In genomic region chr6:82915889-82916288, GRCm38 (mm10) we compare ENCODE assay signal across 9 mouse cellular contexts. TPM values are rescaled to one million over a fixed set of nuclear protein-coding genes. Genes with fewer than 3 reads are reported as not detected.
DNase-seq lines count a peak whose midpoint lies in the region; ATAC-seq and TF ChIP-seq lines count a peak whose summit lies in the region.
"Had no signal": no experiment of that assay in that cellular context is flagged by ENCODE, and none has a peak within 500 bp of the region (broad histone marks: within the 10 kb centered on the region; RNA-seq: fewer than 3 reads in every experiment).

No protein-coding gene starts in this region.

- H3K9me3 ChIP-seq in ES-E14 (ENCODE audit: control insufficient read depth, insufficient read depth, low read depth, low read length) = no peaks in the 10 kb centered on the region
- H3K9me3 ChIP-seq: heart, embryonic 15.5 days had no signal

- peak; percentile 61 for TF ChIP-seq CTCF in cortical plate, adult 2 months (IDR thresholded peaks at IDR 0.05; ENCODE audit: extremely low read depth, insufficient read depth, low read length)

- H3K4me3 ChIP-seq in ES-E14 (ENCODE audit: insufficient read depth in 1 of 2, low read depth in 1 of 2, low read length in 2 of 2, poor library complexity in 1 of 2, severe bottlenecking in 1 of 2) = no peak overlapping the region
- no peak overlapping the region for H3K4me3 ChIP-seq in cortical plate, adult 2 months (ENCODE audit: insufficient read depth, low read length)
- H3K4me3 ChIP-seq: heart, embryonic 15.5 days had no signal

- no peak for TF ChIP-seq POLR2A in cortical plate, adult 2 months (IDR thresholded peaks at IDR 0.05; ENCODE audit: extremely low read depth, insufficient read depth, low read length)

- no peaks in the 10 kb centered on the region for H3K4me1 ChIP-seq in ES-E14 (ENCODE audit: control insufficient read depth in 2 of 2, insufficient read depth in 2 of 2, low read length in 2 of 2, poor library complexity in 1 of 2)
- H3K4me1 ChIP-seq in cortical plate, adult 2 months (ENCODE audit: control insufficient read depth, insufficient read depth, low read length) = no peaks in the 10 kb centered on the region
- H3K4me1 ChIP-seq: heart, embryonic 15.5 days had no signal

- H3K36me3 ChIP-seq in ES-E14 (ENCODE audit: control insufficient read depth, insufficient read depth, low read length, poor library complexity, severe bottlenecking) = no peaks in the 10 kb centered on the region
- H3K36me3 ChIP-seq: heart, embryonic 15.5 days had no signal

- no peak overlapping the region for H3K27ac ChIP-seq in ES-E14 (ENCODE audit: insufficient read depth, low read depth, low read length, poor library complexity, severe bottlenecking)
- H3K27ac ChIP-seq in cortical plate, adult 2 months (ENCODE audit: insufficient read depth, low read length) = no peak overlapping the region
- H3K27ac ChIP-seq: heart, embryonic 15.5 days had no signal

- DNase-seq in layer of hippocampus, adult 18-20 months (ENCODE audit: low spot score in 2 of 2) = peak; percentile 30 to 65
- no peak for DNase-seq in layer of hippocampus, adult 9-11 months
- DNase-seq in ES-E14 (ENCODE audit: low read depth, low spot score) = peak; percentile 71
- peak; percentile 41 for DNase-seq in adrenal gland, adult 2 months
- peak; percentile 53 to 56 for DNase-seq in left cerebral cortex, postnatal 25 days (ENCODE audit: low spot score in 2 of 2)
- peak; percentile 68 for DNase-seq in retina, embryonic 14.5 days (ENCODE audit: low spot score)

- in situ Hi-C loops in ES-E14 (cut with MboI; ENCODE audit: low sequenced_read_pairs in 2 of 2, unreplicated experiment in 2 of 2) = no loop called here

- intact Hi-C loops in left cerebral cortex, postnatal 25 days (cut with DNase I) = loop anchor here (2.0 to 10.0 kb wide), 2 partner anchors 55 to 189 kb away; partner anchors contain the start of genes Ccdc142, Gm42688 and Mrpl53

- H3K9ac ChIP-seq in ES-E14 (ENCODE audit: insufficient read depth, low read depth, low read length, poor library complexity, severe bottlenecking) = no peak overlapping the region
- H3K9ac ChIP-seq: heart, embryonic 15.5 days had no signal

- ATAC-seq in inflammation-experienced regulatory T-cells, adult 6 months = no peak

TF ChIP-seq in ES-E14, 5 proteins besides CTCF, POLR2A, EP300 and RAD21:
- no peak for TF ChIP-seq MAFK (IDR thresholded peaks at IDR 0.05; ENCODE audit: insufficient read depth, low read depth, low read length)
- TF ChIP-seq CHD2 (IDR thresholded peaks at IDR 0.05; ENCODE audit: low read depth, low read length) = no peak
- no peak for TF ChIP-seq ZC3H11A (IDR thresholded peaks at IDR 0.05; ENCODE audit: borderline replicate concordance, low read depth, low read length)
- no peak for TF ChIP-seq HCFC1 (IDR thresholded peaks at IDR 0.05; ENCODE audit: borderline replicate concordance, insufficient read depth, low read length)
- TF ChIP-seq ZNF384 (IDR thresholded peaks at IDR 0.05; ENCODE audit: low read depth, low read length) = no peak

RNA-seq across cellular contexts. Expression of gene Sema4f, which starts 23.7 kb away (rescaled TPM):
- total RNA-seq in layer of hippocampus, adult 18-20 months (2021) = 10 to 100 TPM; 40.1 to 40.8 TPM
- 2.3 and 3.5 TPM in 2 replicates for total RNA-seq in ES-E14 (2012; rRNA removed)
- total RNA-seq in adrenal gland, adult 2 months (2021) = 1 to 10 TPM in 1 of 2 experiments, under 1 TPM in 1; 0.52 to 1.2 TPM
- polyA plus RNA-seq in adrenal gland, adult 2 months (2012; rRNA removed) = 1.1 and 1.3 TPM in 2 replicates
- 33.5 and 33.7 TPM in 2 replicates for polyA plus RNA-seq in cortical plate, adult 2 months (2012; rRNA removed)
- 10 to 100 TPM; 37.5 to 40.6 TPM for total RNA-seq in left cerebral cortex, postnatal 25 days (2021)
- polyA plus RNA-seq in inflammation-experienced regulatory T-cells, adult 6 months (2017; shearing (Covaris generic)) = 1 to 10 TPM; 2.4 to 3.6 (median 3.1) TPM

RNA-seq across cellular contexts. Expression of gene M1ap, which starts 30.8 kb away (rescaled TPM):
- not detected for total RNA-seq in layer of hippocampus, adult 18-20 months (2021)
- 5.7 and 6.8 TPM in 2 replicates for total RNA-seq in ES-E14 (2012; rRNA removed)
- not detected for total RNA-seq in adrenal gland, adult 2 months (2021)
- 0.07 TPM in 1 of 2 replicates, not detected in the other for polyA plus RNA-seq in adrenal gland, adult 2 months (2012; rRNA removed)
- polyA plus RNA-seq in cortical plate, adult 2 months (2012; rRNA removed) = 0.06 and 0.17 TPM in 2 replicates
- not detected for total RNA-seq in left cerebral cortex, postnatal 25 days (2021)
- 1 to 10 TPM in 1 of 3 experiments, under 1 TPM in 1, not detected in 1; 0.17 to 1.8 TPM for polyA plus RNA-seq in inflammation-experienced regulatory T-cells, adult 6 months (2017; shearing (Covaris generic))
